Mouse (Mus musculus) heart, postnatal 0 days (tissue): ENCODE results near the gene Psmc3ip. TPM values are rescaled to one million over a fixed set of nuclear protein-coding genes. Genes with fewer than 3 reads are reported as not detected.

ENCODE experiments used
- ATAC-seq: fragments of 200-750 bp; cut with Nextera tagmentation; 2 replicates; pipeline ENCODE4 v1.8.0; 2017; ENCODE audit warnings: low read depth, moderate number of reproducible peaks, moderate library complexity; ENCODE audit not compliant: insufficient read depth
- DNase-seq: peaks from one replicate; pipeline ENCODE4 v3.0.0-alpha.2; 2016; ENCODE audit warnings: low spot score
- H3K27ac ChIP-seq: fragments of 300-500 bp; sonication (generic); 2 replicates; pipeline ENCODE4 v1.5.1; 2014; ENCODE audit warnings: low read depth, mild to moderate bottlenecking
- H3K27me3 ChIP-seq: fragments of 300-500 bp; sonication (generic); 2 replicates; pipeline ENCODE4 v1.6.1; 2014; ENCODE audit warnings: low read length, mixed read lengths; ENCODE audit not compliant: control insufficient read depth, insufficient read depth
- H3K36me3 ChIP-seq: fragments of 300-500 bp; sonication (generic); replicated peaks from 2 replicates; pipeline ENCODE4 v1.6.1; 2014; ENCODE audit warnings: low read length, mixed read lengths; ENCODE audit not compliant: control insufficient read depth, insufficient read depth
- H3K4me1 ChIP-seq: fragments of 300-500 bp; sonication (generic); 2 replicates; pipeline ENCODE4 v1.6.1; 2014; ENCODE audit warnings: antibody characterized with exemption; ENCODE audit not compliant: control insufficient read depth, insufficient read depth
- H3K4me2 ChIP-seq: fragments of 300-500 bp; sonication (generic); 2 replicates; pipeline ENCODE4 v1.6.1; 2014; ENCODE audit warnings: low read depth, mild to moderate bottlenecking, low read length, moderate library complexity
- H3K4me3 ChIP-seq: fragments of 300-500 bp; sonication (generic); 2 replicates; pipeline ENCODE4 v1.5.1; 2014; ENCODE audit warnings: low read depth, low read length
- H3K9ac ChIP-seq: fragments of 300-500 bp; sonication (generic); replicated peaks from 2 replicates; pipeline ENCODE4 v1.6.1; 2014; ENCODE audit warnings: low read depth, low read length, mixed read lengths
- H3K9me3 ChIP-seq: fragments of 300-500 bp; sonication (generic); replicated peaks from 2 replicates; pipeline ENCODE4 v1.6.1; 2016; ENCODE audit warnings: low read length; ENCODE audit not compliant: control insufficient read depth
- CTCF ChIP-seq: IDR thresholded peaks from 2 replicates; pipeline ENCODE4 v1.5.1; 2016; ENCODE audit warnings: antibody characterized with exemption, control low read depth, low read depth
- EP300 ChIP-seq: IDR thresholded peaks from 2 replicates; pipeline ENCODE4 v1.6.1; 2016; ENCODE audit warnings: antibody characterized with exemption, low read depth
- WGBS: fragments of 180-500 bp; shearing (Covaris S2); extraction: QIAGEN DNeasy Blood & Tissue Kit; methylation state at CpG from one replicate; pipeline ENCODE4 v1.1.7; 2014; 5-methylcytosine and 5-hydroxymethylcytosine counted together
- polyA plus RNA-seq: library from polyadenylated mRNA; unstranded; fragments of >200 nt; fragmentation: Nextera tagmentation; extraction: Ambion mirVana; gene quantifications from 2 replicates; pipeline ENCODE4 v1.2.1, GENCODE M21; 2015
- total RNA-seq: library from RNA; depleted of rRNA; stranded (reverse); fragments of >200 nt; gene quantifications from 2 replicates; pipeline ENCODE4 v1.2.3, GENCODE M21; 2014; ENCODE audit warnings: low replicate concordance

The Psmc3ip gene
- total and polyA plus RNA-seq, 2 experiments from 2014 or later: 1.2 to 10.3 TPM

- ATAC-seq (no peak), DNase-seq (no peak)
- no peak overlapping the region for H3K4me3 ChIP-seq
- H3K27ac ChIP-seq: no peak overlapping the region
- WGBS: 92% methylated on average over 3 of the region's 3 CpGs
- H3K27me3 ChIP-seq: no peaks in the 10 kb centered on the region
- TF ChIP-seq EP300: no peak
- no peak for TF ChIP-seq CTCF
- no peak overlapping the region for H3K4me2 ChIP-seq
- H3K36me3 ChIP-seq: peaks cover 6% of the 10 kb centered on the region
- no peak overlapping the region for H3K9ac ChIP-seq
- no peaks in the 10 kb centered on the region for H3K4me1 ChIP-seq
- H3K9me3 ChIP-seq: no peaks in the 10 kb centered on the region
These were observed 16.9 kb upstream of the Psmc3ip start for GRCm38 (mm10) chr11:101112186-101112585.

- no peak for DNase-seq
- H3K4me1 ChIP-seq: no peaks in the 10 kb centered on the region
- WGBS: 90% methylated on average over 4 of the region's 4 CpGs
- no peak overlapping the region for H3K27ac ChIP-seq
- H3K36me3 ChIP-seq: peaks cover 6% of the 10 kb centered on the region
- no peaks in the 10 kb centered on the region for H3K27me3 ChIP-seq
- no peak overlapping the region for H3K4me3 ChIP-seq
- no peak overlapping the region for H3K4me2 ChIP-seq
- no peak for TF ChIP-seq CTCF
- no peak for TF ChIP-seq EP300
- no peaks in the 10 kb centered on the region for H3K9me3 ChIP-seq
- no peak for ATAC-seq
- no peak overlapping the region for H3K9ac ChIP-seq
These were observed 15.9 kb upstream of the Psmc3ip start for GRCm38 (mm10) chr11:101111178-101111577.

GRCm38 (mm10) chr11:101110708-101111107 lies 15.5 kb upstream of the Psmc3ip start:
- no peak for DNase-seq
- 58% methylated on average over 5 of the region's 5 CpGs for WGBS
- ATAC-seq: no peak
- TF ChIP-seq EP300 (no peak), CTCF (no peak)
- H3K4me2 ChIP-seq: no peak overlapping the region
- no peaks in the 10 kb centered on the region for H3K9me3 ChIP-seq
- H3K36me3 ChIP-seq: peaks cover 6% of the 10 kb centered on the region; the same call in 1 of the 2 replicates
- no peak overlapping the region for H3K4me3 ChIP-seq
- no peaks in the 10 kb centered on the region for H3K4me1 ChIP-seq
- no peaks in the 10 kb centered on the region for H3K27me3 ChIP-seq
- no peak overlapping the region for H3K27ac ChIP-seq
- H3K9ac ChIP-seq: no peak overlapping the region

GRCm38 (mm10) chr11:101109351-101109750 lies 14.1 kb upstream of the Psmc3ip start:
- H3K4me1 ChIP-seq: no peaks in the 10 kb centered on the region
- H3K4me2 ChIP-seq: no peak overlapping the region
- DNase-seq (no peak), ATAC-seq (no peak)
- H3K4me3 ChIP-seq: no peak overlapping the region
- H3K9ac ChIP-seq: no peak overlapping the region
- no peak overlapping the region for H3K27ac ChIP-seq
- no peaks in the 10 kb centered on the region for H3K27me3 ChIP-seq
- peaks cover 19% of the 10 kb centered on the region for H3K36me3 ChIP-seq
- TF ChIP-seq CTCF: no peak
- TF ChIP-seq EP300: no peak
- WGBS: 77% methylated on average over 4 of the region's 4 CpGs
- H3K9me3 ChIP-seq: no peaks in the 10 kb centered on the region

GRCm38 (mm10) chr11:101103011-101103410 lies 7.8 kb upstream of the Psmc3ip start:
- no peak overlapping the region for H3K4me2 ChIP-seq
- no peaks in the 10 kb centered on the region for H3K27me3 ChIP-seq
- ATAC-seq: no peak
- no peak overlapping the region for H3K27ac ChIP-seq
- no peak overlapping the region for H3K9ac ChIP-seq
- peaks cover 70% of the 10 kb centered on the region for H3K36me3 ChIP-seq
- no peaks in the 10 kb centered on the region for H3K9me3 ChIP-seq
- TF ChIP-seq EP300 (no peak), CTCF (no peak)
- 80% methylated on average over 5 of the region's 5 CpGs for WGBS
- no peaks in the 10 kb centered on the region for H3K4me1 ChIP-seq
- H3K4me3 ChIP-seq: no peak overlapping the region
- no peak for DNase-seq

GRCm38 (mm10) chr11:101098231-101098630 lies 3.0 kb upstream of the Psmc3ip start:
- TF ChIP-seq CTCF: no peak
- TF ChIP-seq EP300: no peak
- H3K9me3 ChIP-seq: no peaks in the 10 kb centered on the region
- no peak for ATAC-seq
- no peak for DNase-seq
- peaks cover 71% of the 10 kb centered on the region for H3K36me3 ChIP-seq
- WGBS: 88% methylated on average over 8 of the region's 8 CpGs
- no peaks in the 10 kb centered on the region; the same call in 1 of the 2 replicates for H3K4me1 ChIP-seq
- H3K4me2 ChIP-seq: no peak overlapping the region
- H3K27me3 ChIP-seq: no peaks in the 10 kb centered on the region
- no peak overlapping the region for H3K27ac ChIP-seq
- no peak overlapping the region for H3K4me3 ChIP-seq
- no peak overlapping the region for H3K9ac ChIP-seq
